Mouse (Mus musculus): Measurements from ENCODE around the gene Mdm2. TPM values are rescaled to one million over a fixed set of nuclear protein-coding genes. Genes with fewer than 3 reads are reported as not detected.

Mdm2 gene
- polyA plus RNA-seq, 1 experiment = 61.6 TPM

GRCm38 (mm10) chr10:117755086-117755798 lies 44.7 kb upstream of the Mdm2 start:
- Histone ChIP-seq H3K4me1 (ENCODE audit: control insufficient read depth, insufficient read depth, low read length) (no peaks in the 10 kb centered on the region), H3K27ac (ENCODE audit: insufficient read depth, low read length) (no peak overlapping the region), H3K4me3 (ENCODE audit: insufficient read depth, low read length) (no peak overlapping the region)
- TF ChIP-seq POLR2A (IDR thresholded peaks at IDR 0.05; ENCODE audit: extremely low read depth, insufficient read depth, low read length) = no peak
- no peak for TF ChIP-seq CTCF (IDR thresholded peaks at IDR 0.05; ENCODE audit: extremely low read depth, insufficient read depth, low read length)

GRCm38 (mm10) chr10:117754609-117754940 lies 44.0 kb upstream of the Mdm2 start:
- TF ChIP-seq POLR2A (IDR thresholded peaks at IDR 0.05; ENCODE audit: extremely low read depth, insufficient read depth, low read length) = no peak
- TF ChIP-seq CTCF (IDR thresholded peaks at IDR 0.05; ENCODE audit: extremely low read depth, insufficient read depth, low read length) = no peak
- H3K4me1 ChIP-seq (ENCODE audit: control insufficient read depth, insufficient read depth, low read length) = no peaks in the 10 kb centered on the region
- no peak overlapping the region for H3K4me3 ChIP-seq (ENCODE audit: insufficient read depth, low read length)
- no peak overlapping the region for H3K27ac ChIP-seq (ENCODE audit: insufficient read depth, low read length)

GRCm38 (mm10) chr10:117753711-117754608 lies 43.4 kb upstream of the Mdm2 start:
- Histone ChIP-seq H3K4me1 (ENCODE audit: control insufficient read depth, insufficient read depth, low read length) (no peaks in the 10 kb centered on the region), H3K4me3 (ENCODE audit: insufficient read depth, low read length) (no peak overlapping the region), H3K27ac (ENCODE audit: insufficient read depth, low read length) (no peak overlapping the region)
- TF ChIP-seq POLR2A (IDR thresholded peaks at IDR 0.05; ENCODE audit: extremely low read depth, insufficient read depth, low read length) = no peak

- Histone ChIP-seq H3K4me1 (ENCODE audit: control insufficient read depth, insufficient read depth, low read length) (no peaks in the 10 kb centered on the region), H3K27ac (ENCODE audit: insufficient read depth, low read length) (no peak overlapping the region), H3K4me3 (ENCODE audit: insufficient read depth, low read length) (no peak overlapping the region)
- no peak for TF ChIP-seq CTCF (IDR thresholded peaks at IDR 0.05; ENCODE audit: extremely low read depth, insufficient read depth, low read length)
- TF ChIP-seq POLR2A (IDR thresholded peaks at IDR 0.05; ENCODE audit: extremely low read depth, insufficient read depth, low read length) = no peak
Observed at GRCm38 (mm10) chr10:117752851-117753647, 42.5 kb upstream of the Mdm2 start.

- TF ChIP-seq CTCF (IDR thresholded peaks at IDR 0.05; ENCODE audit: extremely low read depth, insufficient read depth, low read length) (no peak), POLR2A (IDR thresholded peaks at IDR 0.05; ENCODE audit: extremely low read depth, insufficient read depth, low read length) (no peak)
- H3K27ac ChIP-seq (ENCODE audit: insufficient read depth, low read length) = no peak overlapping the region
- H3K4me3 ChIP-seq (ENCODE audit: insufficient read depth, low read length) = no peak overlapping the region
- H3K4me1 ChIP-seq (ENCODE audit: control insufficient read depth, insufficient read depth, low read length) = no peaks in the 10 kb centered on the region
Observed at GRCm38 (mm10) chr10:117752304-117752821, 41.8 kb upstream of the Mdm2 start.

- no peak for TF ChIP-seq CTCF (IDR thresholded peaks at IDR 0.05; ENCODE audit: extremely low read depth, insufficient read depth, low read length)
- TF ChIP-seq POLR2A (IDR thresholded peaks at IDR 0.05; ENCODE audit: extremely low read depth, insufficient read depth, low read length) = no peak
Observed at GRCm38 (mm10) chr10:117751744-117752143, 41.2 kb upstream of the Mdm2 start.

GRCm38 (mm10) chr10:117751282-117751610 lies 40.7 kb upstream of the Mdm2 start:
- Histone ChIP-seq H3K4me1 (ENCODE audit: control insufficient read depth, insufficient read depth, low read length) (no peaks in the 10 kb centered on the region), H3K27ac (ENCODE audit: insufficient read depth, low read length) (no peak overlapping the region), H3K4me3 (ENCODE audit: insufficient read depth, low read length) (no peak overlapping the region)
- no peak for TF ChIP-seq POLR2A (IDR thresholded peaks at IDR 0.05; ENCODE audit: extremely low read depth, insufficient read depth, low read length)
- TF ChIP-seq CTCF (IDR thresholded peaks at IDR 0.05; ENCODE audit: extremely low read depth, insufficient read depth, low read length) = no peak

More at GRCm38 (mm10) chr10:117751744-117752143, 41.2 kb upstream of the Mdm2 start:
- Histone ChIP-seq H3K4me3 (ENCODE audit: insufficient read depth, low read length) (no peak overlapping the region), H3K4me1 (ENCODE audit: control insufficient read depth, insufficient read depth, low read length) (no peaks in the 10 kb centered on the region), H3K27ac (ENCODE audit: insufficient read depth, low read length) (no peak overlapping the region)

GRCm38 (mm10) chr10:117750529-117751281 lies 40.1 kb upstream of the Mdm2 start:
- Histone ChIP-seq H3K4me3 (ENCODE audit: insufficient read depth, low read length) (no peak overlapping the region), H3K27ac (ENCODE audit: insufficient read depth, low read length) (no peak overlapping the region), H3K4me1 (ENCODE audit: control insufficient read depth, insufficient read depth, low read length) (no peaks in the 10 kb centered on the region)
- TF ChIP-seq POLR2A (IDR thresholded peaks at IDR 0.05; ENCODE audit: extremely low read depth, insufficient read depth, low read length) = no peak
- TF ChIP-seq CTCF (IDR thresholded peaks at IDR 0.05; ENCODE audit: extremely low read depth, insufficient read depth, low read length) = no peak
